Mouse (Mus musculus): ENCODE measurements around the gene Olfr10.

DNA sequence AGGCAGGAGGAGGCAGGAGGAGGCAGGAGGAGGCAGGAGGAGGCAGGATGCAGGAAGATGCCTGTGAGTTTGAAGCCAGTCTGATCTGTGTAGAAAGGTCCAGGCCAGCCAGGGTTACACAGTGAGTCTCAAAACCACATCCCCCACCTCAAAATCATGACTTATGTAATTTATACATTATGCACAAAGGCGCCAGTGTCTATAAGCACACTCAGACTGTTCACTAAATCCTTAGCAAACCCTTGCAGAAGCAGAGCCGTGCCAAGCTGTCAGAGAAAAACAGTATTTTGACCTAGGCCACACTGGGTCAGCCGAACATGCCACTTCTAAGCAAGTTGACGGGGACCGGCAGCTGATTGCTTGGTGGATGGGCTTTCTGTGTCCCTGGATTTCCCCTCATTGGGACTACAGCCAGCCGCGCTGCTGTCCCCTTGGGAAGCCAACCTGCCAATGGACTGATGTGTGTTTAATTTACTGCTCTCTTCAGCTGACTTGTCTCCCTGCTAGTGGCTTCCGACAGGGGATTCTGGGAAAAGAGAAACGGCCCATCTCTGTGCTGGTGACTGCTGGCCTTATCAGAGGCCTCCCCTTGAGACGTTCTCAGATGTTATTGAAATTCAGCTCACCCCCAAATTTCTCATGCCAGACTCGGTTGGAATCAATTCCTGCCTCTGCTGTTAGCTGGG, 30.6 kb upstream of the Olfr10 start:
- no peak for TF ChIP-seq CTCF (IDR thresholded peaks at IDR 0.05; ENCODE audit: low read depth)
- TF ChIP-seq EP300 (IDR thresholded peaks at IDR 0.05; ENCODE audit: low read depth): no peak
